Mouse (Mus musculus): ENCODE results near the gene Ggt6.
"Not testable (repeated sequence)": the region's sequence is repeated elsewhere in the genome, so short reads cannot be mapped to it uniquely, and the experiment has no call there.

Gene Ggt6

GRCm38 (mm10) chr11:72440597-72440964, 5.3 kb downstream of the Ggt6 start:
- not testable (repeated sequence) for DNase-seq (ENCODE audit: low spot score in 2 of 2)

- peak; percentile 97 to 98 for DNase-seq (ENCODE audit: low spot score in 2 of 2)
These were observed 5.8 kb downstream of the Ggt6 start, which contains the start of gene Mybbp1a for GRCm38 (mm10) chr11:72440965-72441664. Gene Mybbp1a (plus strand): TSS chr11:72441355.

GRCm38 (mm10) chr11:72446311-72447105, 11.2 kb downstream of the Ggt6 start:
- DNase-seq (ENCODE audit: low spot score in 2 of 2) = peak; percentile 36 to 60

GRCm38 (mm10) chr11:72447475-72447874, 12.1 kb downstream of the Ggt6 start:
- no peak for DNase-seq (ENCODE audit: low spot score in 2 of 2)

- no peak for DNase-seq (ENCODE audit: low spot score in 2 of 2)
These were observed 16.9 kb downstream of the Ggt6 start for GRCm38 (mm10) chr11:72452140-72452665.

- no peak for DNase-seq (ENCODE audit: low spot score in 2 of 2)
These were observed 18.0 kb downstream of the Ggt6 start for GRCm38 (mm10) chr11:72453105-72453953.

GRCm38 (mm10) chr11:72455694-72456093, 20.4 kb downstream of the Ggt6 start:
- no peak for DNase-seq (ENCODE audit: low spot score in 2 of 2)

GRCm38 (mm10) chr11:72457995-72458496, 22.7 kb downstream of the Ggt6 start:
- DNase-seq (ENCODE audit: low spot score in 2 of 2) = no peak

- no peak for DNase-seq (ENCODE audit: low spot score in 2 of 2)
These were observed 23.2 kb downstream of the Ggt6 start for GRCm38 (mm10) chr11:72458502-72458901.

GRCm38 (mm10) chr11:72461500-72461981, 26.2 kb downstream of the Ggt6 start:
- DNase-seq (ENCODE audit: low spot score in 2 of 2) = no peak

- DNase-seq (ENCODE audit: low spot score in 2 of 2) = no peak
These were observed 29.5 kb downstream of the Ggt6 start for GRCm38 (mm10) chr11:72464821-72465220.

GRCm38 (mm10) chr11:72465978-72466693, 30.8 kb downstream of the Ggt6 start:
- peak in 1 of 2 experiments; percentile 47 for DNase-seq (ENCODE audit: low spot score in 2 of 2)

GRCm38 (mm10) chr11:72466694-72467507, 31.6 kb downstream of the Ggt6 start:
- peak in 1 of 2 experiments; percentile 24 for DNase-seq (ENCODE audit: low spot score in 2 of 2)

GRCm38 (mm10) chr11:72468525-72468924, 33.2 kb downstream of the Ggt6 start:
- DNase-seq (ENCODE audit: low spot score in 2 of 2) = no peak

GRCm38 (mm10) chr11:72469217-72469616, 33.9 kb downstream of the Ggt6 start:
- DNase-seq (ENCODE audit: low spot score in 2 of 2) = peak in 1 of 2 experiments; percentile 31

GRCm38 (mm10) chr11:72470004-72470403, 34.7 kb downstream of the Ggt6 start:
- DNase-seq (ENCODE audit: low spot score in 2 of 2) = no peak

- DNase-seq (ENCODE audit: low spot score in 2 of 2) = no peak
These were observed 36.1 kb downstream of the Ggt6 start for GRCm38 (mm10) chr11:72471381-72471780.

- no peak for DNase-seq (ENCODE audit: low spot score in 2 of 2)
These were observed 38.2 kb downstream of the Ggt6 start for GRCm38 (mm10) chr11:72473540-72473939.

- DNase-seq (ENCODE audit: low spot score in 2 of 2) = no peak
These were observed 39.6 kb downstream of the Ggt6 start for GRCm38 (mm10) chr11:72474926-72475325.

GRCm38 (mm10) chr11:72475408-72475807, 40.1 kb downstream of the Ggt6 start:
- no peak for DNase-seq (ENCODE audit: low spot score in 2 of 2)

Data from spleen, postnatal 14 days (tissue).